Comparison of ENCODE assay signal across 17 mouse cellular contexts in genomic region chr7:130558592-130558991, GRCm38 (mm10). TPM values are rescaled to one million over a fixed set of nuclear protein-coding genes. Genes with fewer than 3 reads are reported as not detected.
"Had no signal": no experiment of that assay in that cellular context is flagged by ENCODE, and none has a peak within 500 bp of the region (broad histone marks: within the 10 kb centered on the region; RNA-seq: fewer than 3 reads in every experiment).

No protein-coding gene starts in this region.

- H3K9ac ChIP-seq: liver, embryonic 13.5 days; liver, embryonic 15.5 days; liver, postnatal 0 days; lung, embryonic 14.5 days; midbrain, embryonic 13.5 days; midbrain, embryonic 15.5 days; neural tube, embryonic 12.5 days; stomach, embryonic 15.5 days had no signal

- DNase-seq: liver, embryonic 13.5 days; liver, postnatal 0 days; lung, embryonic 14.5 days; right cerebral cortex, postnatal 14 days; thymus, adult 2 months; thymus, postnatal 25 days; thymus, postnatal 4 days had no signal

- ATAC-seq: liver, postnatal 0 days; midbrain, embryonic 13.5 days; midbrain, embryonic 15.5 days had no signal

- H3K36me3 ChIP-seq: liver, embryonic 13.5 days; liver, embryonic 15.5 days; midbrain, embryonic 13.5 days; midbrain, embryonic 15.5 days; neural tube, embryonic 12.5 days; stomach, embryonic 15.5 days had no signal

- H3K27ac ChIP-seq: liver, embryonic 13.5 days; liver, embryonic 15.5 days; macrophage; midbrain, embryonic 13.5 days; midbrain, embryonic 15.5 days; neural tube, embryonic 12.5 days; stomach, embryonic 15.5 days; stomach, postnatal 0 days had no signal

- H3K4me1 ChIP-seq: neural tube, embryonic 12.5 days; stomach, embryonic 15.5 days had no signal

- H3K9me3 ChIP-seq: liver, embryonic 13.5 days; liver, embryonic 15.5 days; megakaryocyte, embryonic 14.5 days; midbrain, embryonic 13.5 days; midbrain, embryonic 15.5 days; neural tube, embryonic 12.5 days; stomach, embryonic 15.5 days had no signal

- H3K4me3 ChIP-seq: liver, embryonic 13.5 days; liver, embryonic 15.5 days; megakaryocyte, embryonic 14.5 days; midbrain, embryonic 13.5 days; midbrain, embryonic 15.5 days; neural tube, embryonic 12.5 days; stomach, embryonic 15.5 days had no signal

- H3K27me3 ChIP-seq: liver, embryonic 13.5 days; midbrain, embryonic 15.5 days; neural tube, embryonic 12.5 days; stomach, embryonic 15.5 days had no signal

- H3K4me2 ChIP-seq: liver, embryonic 13.5 days; liver, embryonic 15.5 days; lung, embryonic 14.5 days; midbrain, embryonic 11.5 days; midbrain, embryonic 13.5 days; midbrain, embryonic 15.5 days; neural tube, embryonic 12.5 days; stomach, embryonic 15.5 days had no signal

RNA-seq across cellular contexts. Expression of gene Tacc2, which starts 18.6 kb away (rescaled TPM):
- total RNA-seq: monocyte, adult 5-6 weeks had no signal
